Mouse (Mus musculus): ENCODE results near the gene Uxs1. TPM values are rescaled to one million over a fixed set of nuclear protein-coding genes. Genes with fewer than 3 reads are reported as not detected.
A peak's percentile ranks its signal among the peaks of the same experiment; 100 is the strongest.

Gene Uxs1
- polyA plus RNA-seq, 1 experiment from 2014 or later, result 18.5 TPM

GRCm38 (mm10) chr1:43754448-43755312 is 72.9 kb downstream of the Uxs1 start:
- no peak for TF ChIP-seq EP300 (IDR thresholded peaks at IDR 0.05)
- no peak for TF ChIP-seq CTCF (IDR thresholded peaks at IDR 0.05)
- Histone ChIP-seq H3K4me3 (ENCODE audit: low read depth, low read length) (no peak overlapping the region), H3K27me3 (replicated peaks; ENCODE audit: insufficient read depth, low read length) (no peaks in the 10 kb centered on the region), H3K9ac (replicated peaks; ENCODE audit: low read depth) (no peak overlapping the region), H3K4me2 (replicated peaks; ENCODE audit: low read depth, low read length) (no peak overlapping the region), H3K27ac (ENCODE audit: low read length) (no peak overlapping the region), H3K4me1 (ENCODE audit: insufficient read depth, low read depth, low read length) (no peaks in the 10 kb centered on the region), H3K36me3 (ENCODE audit: insufficient read depth, low read length) (no peaks in the 10 kb centered on the region), H3K9me3 (ENCODE audit: low read length) (no peaks in the 10 kb centered on the region)
- ATAC-seq (peak; percentile 38; the same call in 1 of the 2 replicates), DNase-seq (ENCODE audit: low spot score) (no peak)
- WGBS, result 74% methylated on average over 8 of the region's 8 CpGs

GRCm38 (mm10) chr1:43738519-43738894 is 89.1 kb downstream of the Uxs1 start:
- no peak for DNase-seq (ENCODE audit: low spot score)
- Histone ChIP-seq H3K36me3 (ENCODE audit: insufficient read depth, low read length) (no peaks in the 10 kb centered on the region), H3K4me2 (replicated peaks; ENCODE audit: low read depth, low read length) (no peak overlapping the region), H3K27me3 (replicated peaks; ENCODE audit: insufficient read depth, low read length) (no peaks in the 10 kb centered on the region), H3K4me1 (ENCODE audit: insufficient read depth, low read depth, low read length) (no peaks in the 10 kb centered on the region), H3K27ac (ENCODE audit: low read length) (no peak overlapping the region), H3K9me3 (ENCODE audit: low read length) (no peaks in the 10 kb centered on the region), H3K9ac (replicated peaks; ENCODE audit: low read depth) (no peak overlapping the region), H3K4me3 (ENCODE audit: low read depth, low read length) (no peak overlapping the region)
- ATAC-seq, result no peak
- WGBS, result 84% methylated on average over 10 of the region's 10 CpGs
- no peak for TF ChIP-seq EP300 (IDR thresholded peaks at IDR 0.05)
- no peak for TF ChIP-seq CTCF (IDR thresholded peaks at IDR 0.05)

- Histone ChIP-seq H3K27ac (ENCODE audit: low read length) (no peak overlapping the region), H3K9ac (replicated peaks; ENCODE audit: low read depth) (no peak overlapping the region), H3K9me3 (ENCODE audit: low read length) (no peaks in the 10 kb centered on the region), H3K36me3 (ENCODE audit: insufficient read depth, low read length) (no peaks in the 10 kb centered on the region), H3K4me1 (ENCODE audit: insufficient read depth, low read depth, low read length) (no peaks in the 10 kb centered on the region), H3K4me3 (ENCODE audit: low read depth, low read length) (no peak overlapping the region), H3K4me2 (replicated peaks; ENCODE audit: low read depth, low read length) (no peak overlapping the region), H3K27me3 (replicated peaks; ENCODE audit: insufficient read depth, low read length) (no peaks in the 10 kb centered on the region)
- ATAC-seq (no peak), DNase-seq (ENCODE audit: low spot score) (peak; percentile 59)
- TF ChIP-seq EP300 (IDR thresholded peaks at IDR 0.05) (no peak), CTCF (IDR thresholded peaks at IDR 0.05) (peak; percentile 82)
- 59% methylated on average over 7 of the region's 7 CpGs for whole genome bisulfite sequencing
Observed at GRCm38 (mm10) chr1:43737812-43738518, 89.6 kb downstream of the Uxs1 start.

GRCm38 (mm10) chr1:43732657-43733056 is 94.9 kb downstream of the Uxs1 start:
- no peaks in the 10 kb centered on the region for H3K27me3 ChIP-seq (replicated peaks; ENCODE audit: insufficient read depth, low read length)
- H3K4me3 ChIP-seq (ENCODE audit: low read depth, low read length), result no peak overlapping the region
- no peak overlapping the region for H3K4me2 ChIP-seq (replicated peaks; ENCODE audit: low read depth, low read length)
- TF ChIP-seq CTCF (IDR thresholded peaks at IDR 0.05) (no peak), EP300 (IDR thresholded peaks at IDR 0.05) (no peak)
- H3K27ac ChIP-seq (ENCODE audit: low read length), result no peak overlapping the region
- H3K9me3 ChIP-seq (ENCODE audit: low read length), result no peaks in the 10 kb centered on the region
- no peak overlapping the region for H3K9ac ChIP-seq (replicated peaks; ENCODE audit: low read depth)
- ATAC-seq (no peak), DNase-seq (ENCODE audit: low spot score) (no peak)
- H3K36me3 ChIP-seq (ENCODE audit: insufficient read depth, low read length), result no peaks in the 10 kb centered on the region
- 65% methylated on average over 1 of the region's 1 CpGs for WGBS
- no peaks in the 10 kb centered on the region for H3K4me1 ChIP-seq (ENCODE audit: insufficient read depth, low read depth, low read length)

GRCm38 (mm10) chr1:43732100-43732499 is 95.5 kb downstream of the Uxs1 start:
- no peaks in the 10 kb centered on the region for H3K9me3 ChIP-seq (ENCODE audit: low read length)
- no peak overlapping the region for H3K4me2 ChIP-seq (replicated peaks; ENCODE audit: low read depth, low read length)
- no peak overlapping the region for H3K9ac ChIP-seq (replicated peaks; ENCODE audit: low read depth)
- WGBS, result 80% methylated on average over 4 of the region's 4 CpGs
- no peak overlapping the region for H3K4me3 ChIP-seq (ENCODE audit: low read depth, low read length)
- H3K27me3 ChIP-seq (replicated peaks; ENCODE audit: insufficient read depth, low read length), result no peaks in the 10 kb centered on the region
- DNase-seq (ENCODE audit: low spot score) (no peak), ATAC-seq (no peak)
- no peak for TF ChIP-seq EP300 (IDR thresholded peaks at IDR 0.05)
- TF ChIP-seq CTCF (IDR thresholded peaks at IDR 0.05), result peak; percentile 41
- no peaks in the 10 kb centered on the region for H3K36me3 ChIP-seq (ENCODE audit: insufficient read depth, low read length)
- H3K27ac ChIP-seq (ENCODE audit: low read length), result no peak overlapping the region
- H3K4me1 ChIP-seq (ENCODE audit: insufficient read depth, low read depth, low read length), result no peaks in the 10 kb centered on the region

GRCm38 (mm10) chr1:43730491-43730924 is 97.1 kb downstream of the Uxs1 start, which contains the start of gene 1500015O10Rik:
1500015O10Rik (plus strand) TSS chr1:43730602.
- H3K36me3 ChIP-seq (ENCODE audit: insufficient read depth, low read length), result no peaks in the 10 kb centered on the region
- peak within 1 kb of the TSS; percentile 44 for H3K4me2 ChIP-seq (replicated peaks; ENCODE audit: low read depth, low read length)
- H3K4me3 ChIP-seq (ENCODE audit: low read depth, low read length), result no peak within 1 kb of the TSS; the same call in 1 of the 2 replicates
- TF ChIP-seq CTCF (IDR thresholded peaks at IDR 0.05), result peak; percentile 20; the same call in 1 of the 2 replicates
- TF ChIP-seq EP300 (IDR thresholded peaks at IDR 0.05), result no peak
- no peak within 1 kb of the TSS for H3K27ac ChIP-seq (ENCODE audit: low read length)
- H3K4me1 ChIP-seq (ENCODE audit: insufficient read depth, low read depth, low read length), result no peaks in the 10 kb centered on the region
- no peaks in the 10 kb centered on the region for H3K9me3 ChIP-seq (ENCODE audit: low read length)
- no peaks in the 10 kb centered on the region for H3K27me3 ChIP-seq (replicated peaks; ENCODE audit: insufficient read depth, low read length)
- H3K9ac ChIP-seq (replicated peaks; ENCODE audit: low read depth), result no peak within 1 kb of the TSS
- DNase-seq (ENCODE audit: low spot score) (peak; percentile 37), ATAC-seq (peak; percentile 67)
- WGBS, result 29% methylated on average over 16 of the region's 16 CpGs
